9 mouse cellular contexts compared by ENCODE assay signal in the genomic region with DNA sequence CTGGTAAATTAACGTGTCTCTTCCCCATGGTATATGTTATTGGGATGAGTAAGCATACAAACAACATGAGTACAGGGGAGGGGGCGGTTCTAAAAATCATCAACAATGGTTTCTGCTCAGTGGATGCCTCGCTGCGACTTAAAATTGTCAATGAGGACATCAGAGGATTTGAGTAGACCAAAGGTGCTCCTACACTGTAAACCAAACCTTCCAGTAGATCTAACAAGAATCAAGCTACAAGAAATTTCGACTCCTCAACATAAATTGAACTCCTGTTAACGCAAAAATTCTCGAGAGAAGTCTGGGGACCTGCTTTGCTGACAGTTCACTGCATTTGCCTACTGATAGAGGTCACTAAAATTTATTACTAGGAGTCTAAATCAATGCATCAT. TPM values are rescaled to one million over a fixed set of nuclear protein-coding genes. Genes with fewer than 3 reads are reported as not detected.
A peak's percentile ranks its signal among the peaks of the same experiment; 100 is the strongest.
DNase-seq lines count a peak whose midpoint lies in the region; ATAC-seq lines count a peak whose summit lies in the region.
"Had no signal": no experiment of that assay in that cellular context is flagged by ENCODE, and none has a peak within 500 bp of the region (broad histone marks: within the 10 kb centered on the region; RNA-seq: fewer than 3 reads in every experiment).

No protein-coding gene starts in this region.

- H3K36me3 ChIP-seq in erythroblast, embryonic 14.5 days (ENCODE audit: control insufficient read depth) = peaks cover 19% of the 10 kb centered on the region
- no peaks in the 10 kb centered on the region for H3K36me3 ChIP-seq in lung, embryonic 16.5 days (ENCODE audit: control insufficient read depth, insufficient read depth, low read length)
- no peaks in the 10 kb centered on the region for H3K36me3 ChIP-seq in intestine, embryonic 15.5 days
- no peaks in the 10 kb centered on the region for H3K36me3 ChIP-seq in neural tube, embryonic 14.5 days (ENCODE audit: control insufficient read depth, insufficient read depth, low read length)

- no peak overlapping the region for H3K9ac ChIP-seq in lung, embryonic 16.5 days (ENCODE audit: low read length)
- H3K9ac ChIP-seq in intestine, embryonic 15.5 days = no peak overlapping the region
- H3K9ac ChIP-seq in neural tube, embryonic 14.5 days (replicated peaks; ENCODE audit: low read depth, low read length) = no peak overlapping the region

- peak overlapping the region; percentile 83 for H3K4me3 ChIP-seq in erythroblast, embryonic 14.5 days (replicated peaks)
- no peak overlapping the region for H3K4me3 ChIP-seq in lung, embryonic 16.5 days (ENCODE audit: low read length)
- H3K4me3 ChIP-seq in intestine, embryonic 15.5 days (replicated peaks) = no peak overlapping the region
- peak overlapping the region; percentile 96 for H3K4me3 ChIP-seq in neural tube, embryonic 14.5 days (ENCODE audit: low read depth, low read length)

- no peak overlapping the region for H3K27ac ChIP-seq in lung, embryonic 16.5 days (ENCODE audit: low read length)
- no peak overlapping the region for H3K27ac ChIP-seq in intestine, embryonic 15.5 days
- no peak overlapping the region for H3K27ac ChIP-seq in neural tube, embryonic 14.5 days (ENCODE audit: low read depth, low read length)

- peaks cover 71% of the 10 kb centered on the region for H3K4me1 ChIP-seq in erythroblast, embryonic 14.5 days (ENCODE audit: control insufficient read depth)
- H3K4me1 ChIP-seq in lung, embryonic 16.5 days (replicated peaks; ENCODE audit: control insufficient read depth, insufficient read depth, low read length) = peaks cover 13% of the 10 kb centered on the region
- H3K4me1 ChIP-seq in intestine, embryonic 15.5 days (replicated peaks) = peaks cover 6% of the 10 kb centered on the region
- peaks cover 24% of the 10 kb centered on the region for H3K4me1 ChIP-seq in neural tube, embryonic 14.5 days (ENCODE audit: control insufficient read depth, insufficient read depth, low read length)

- ATAC-seq in erythroblast, adult 5-6 weeks (replicated peaks; ENCODE audit: low FRiP score, poor library complexity, severe bottlenecking) = no peak
- no peak for ATAC-seq in lung, embryonic 16.5 days (ENCODE audit: low read depth)
- ATAC-seq in intestine, embryonic 15.5 days = no peak
- no peak for ATAC-seq in neural tube, embryonic 14.5 days (ENCODE audit: low read depth)

- H3K4me2 ChIP-seq in lung, embryonic 16.5 days (ENCODE audit: low read depth, low read length) = peak overlapping the region; percentile 93; the same call in 1 of the 2 replicates
- H3K4me2 ChIP-seq in intestine, embryonic 15.5 days (replicated peaks) = peak overlapping the region; percentile 89
- H3K4me2 ChIP-seq in neural tube, embryonic 14.5 days (ENCODE audit: low read depth, low read length) = peak overlapping the region; percentile 80

- no peak for DNase-seq in lung, adult 18-20 months
- DNase-seq in frontal cortex, adult 2 months (ENCODE audit: extremely low spot score in 1 of 2, low spot score in 1 of 2) = no peak
- DNase-seq in adrenal gland, adult 18-20 months (ENCODE audit: low spot score in 2 of 2) = no peak
- DNase-seq: kidney, postnatal 25 days had no signal

- H3K27me3 ChIP-seq in erythroblast, embryonic 14.5 days (ENCODE audit: control insufficient read depth) = no peaks in the 10 kb centered on the region
- no peaks in the 10 kb centered on the region for H3K27me3 ChIP-seq in lung, embryonic 16.5 days (ENCODE audit: control insufficient read depth, insufficient read depth, low read depth, low read length)
- no peaks in the 10 kb centered on the region for H3K27me3 ChIP-seq in intestine, embryonic 15.5 days (replicated peaks)
- no peaks in the 10 kb centered on the region for H3K27me3 ChIP-seq in neural tube, embryonic 14.5 days (ENCODE audit: control insufficient read depth, insufficient read depth, low read length)

- WGBS in lung, embryonic 16.5 days = 72% methylated on average over 7 of the region's 7 CpGs
- 69% methylated on average over 7 of the region's 7 CpGs for WGBS in intestine, embryonic 15.5 days
- 84% methylated on average over 7 of the region's 7 CpGs for WGBS in neural tube, embryonic 14.5 days

- H3K9me3 ChIP-seq in erythroblast, embryonic 14.5 days (ENCODE audit: control insufficient read depth, low read length) = no peaks in the 10 kb centered on the region
- H3K9me3 ChIP-seq in lung, embryonic 16.5 days (ENCODE audit: control insufficient read depth, low read length) = no peaks in the 10 kb centered on the region
- no peaks in the 10 kb centered on the region for H3K9me3 ChIP-seq in intestine, embryonic 15.5 days
- H3K9me3 ChIP-seq in neural tube, embryonic 14.5 days (ENCODE audit: control insufficient read depth, low read length) = no peaks in the 10 kb centered on the region

RNA-seq across cellular contexts. Expression of a gene that starts 1.8 kb away (rescaled TPM):
- 3.4 and 3.7 TPM in 2 replicates for polyA plus RNA-seq in erythroblast, embryonic 14.5 days (2012)
- 29.4 and 36.4 TPM in 2 replicates for total RNA-seq in erythroblast, adult 5-6 weeks (2015; ENCODE audit: low replicate concordance)
- total RNA-seq in erythroblast, adult 5-6 weeks (2017; ENCODE audit: low replicate concordance) = 25.5 and 27.3 TPM in 2 replicates
- 12.3 and 12.6 TPM in 2 replicates for polyA plus RNA-seq in lung, embryonic 16.5 days (2015; fragmentation: Nextera tagmentation; extraction: Ambion mirVana)
- polyA plus RNA-seq in intestine, embryonic 15.5 days (2015; fragmentation: Nextera tagmentation; extraction: Ambion mirVana) = 15.1 and 16.1 TPM in 2 replicates
- 55.0 and 59.4 TPM in 2 replicates for polyA plus RNA-seq in neural tube, embryonic 14.5 days (2014; fragmentation: Nextera tagmentation; extraction: Ambion mirVana)
- polyA plus RNA-seq in frontal cortex, adult 2 months (2012; rRNA removed) = 96.8 and 103 TPM in 2 replicates
- total RNA-seq in adrenal gland, adult 18-20 months (2021) = 10 to 100 TPM; 28.9 to 34.6 TPM

RNA-seq across cellular contexts. Expression of a gene that starts 23.9 kb away (rescaled TPM):
- polyA plus RNA-seq in erythroblast, embryonic 14.5 days (2012) = 0.05 TPM in 1 of 2 replicates, not detected in the other
- not detected in 2 replicates for total RNA-seq in erythroblast, adult 5-6 weeks (2015; ENCODE audit: low replicate concordance)
- not detected in 2 replicates for total RNA-seq in erythroblast, adult 5-6 weeks (2017; ENCODE audit: low replicate concordance)
- 5.1 and 5.9 TPM in 2 replicates for polyA plus RNA-seq in lung, embryonic 16.5 days (2015; fragmentation: Nextera tagmentation; extraction: Ambion mirVana)
- polyA plus RNA-seq in intestine, embryonic 15.5 days (2015; fragmentation: Nextera tagmentation; extraction: Ambion mirVana) = 11.1 and 12.0 TPM in 2 replicates
- 8.1 and 10.5 TPM in 2 replicates for polyA plus RNA-seq in neural tube, embryonic 14.5 days (2014; fragmentation: Nextera tagmentation; extraction: Ambion mirVana)
- polyA plus RNA-seq in frontal cortex, adult 2 months (2012; rRNA removed) = 5.8 and 7.2 TPM in 2 replicates
- under 1 TPM; 0.33 to 0.42 TPM for total RNA-seq in adrenal gland, adult 18-20 months (2021)

Comparison
In these comparisons a context has a peak if more than half of its experiments do, and no peak if none do; other contexts are left out.
1. H3K4me3 ChIP-seq: peak in erythroblast, embryonic 14.5 days (single experiment) and neural tube, embryonic 14.5 days (single experiment); none in lung, embryonic 16.5 days (single experiment) and intestine, embryonic 15.5 days (single experiment).
2. Peak in every context shown above with its lines, with median percentiles within 50 percentile points of each other: H3K4me2 ChIP-seq.